In genomic region chr1:36985896-36986295, GRCm38 (mm10) we compare ENCODE assay signal across 26 mouse cellular contexts. TPM values are rescaled to one million over a fixed set of nuclear protein-coding genes. Genes with fewer than 3 reads are reported as not detected.
A peak's percentile ranks its signal among the peaks of the same experiment; 100 is the strongest.
DNase-seq lines count a peak whose midpoint lies in the region; ATAC-seq and TF ChIP-seq lines count a peak whose summit lies in the region.
"Had no signal": no experiment of that assay in that cellular context is flagged by ENCODE, and none has a peak within 500 bp of the region (broad histone marks: within the 10 kb centered on the region; RNA-seq: fewer than 3 reads in every experiment).

No protein-coding gene starts in this region.

- peak; percentile 64 for DNase-seq in heart, adult 11 months
- DNase-seq in heart, adult 9 months (ENCODE audit: low spot score in 2 of 2) = no peak
- DNase-seq in ES-E14 (ENCODE audit: low read depth, low spot score) = peak; percentile 93
- DNase-seq in WW6 (ENCODE audit: low read depth, low spot score) = peak; percentile 90
- no peak for DNase-seq in left cerebral cortex, adult 2 months (ENCODE audit: extremely low spot score in 1 of 2, low spot score in 2 of 2)
- no peak for DNase-seq in T-cell, adult 2 months (ENCODE audit: low spot score)
- DNase-seq: adrenal gland, adult 8-10 months; adrenal gland, postnatal 14 days; adrenal gland, postnatal 36 days; B cell, adult 2 months; cerebellum, adult 11-12 months; cerebellum, adult 2 months; cerebellum, adult 9-10 months; cerebellum, postnatal 10 days; cerebellum, postnatal 25 days; forebrain, postnatal 0 days had no signal

- H3K27ac ChIP-seq in ES-Bruce4 (ENCODE audit: insufficient read depth, low read length) (no peak overlapping the region; the same call in 1 of the 2 replicates), ES-E14 (ENCODE audit: insufficient read depth, low read depth, low read length, poor library complexity, severe bottlenecking) (peak overlapping the region; percentile 100)
- no peak overlapping the region for H3K27ac ChIP-seq in left cerebral cortex, adult 2 months
- H3K27ac ChIP-seq: embryonic facial prominence, embryonic 10.5 days; embryonic facial prominence, embryonic 12.5 days; forebrain, embryonic 13.5 days; forebrain, embryonic 15.5 days had no signal

- intact Hi-C loops in left cerebral cortex, adult 2 months (cut with DNase I) = no loop called here

- in situ Hi-C loops in ES-E14 (cut with MboI; ENCODE audit: low sequenced_read_pairs in 2 of 2, unreplicated experiment in 2 of 2) = no loop called here

- no peak for TF ChIP-seq CTCF in ES-Bruce4 (IDR thresholded peaks at IDR 0.05; ENCODE audit: low read depth, low read length)
- no peak for TF ChIP-seq CTCF in left cerebral cortex, adult 2 months (IDR thresholded peaks at IDR 0.05)

- no peak overlapping the region for H3K4me3 ChIP-seq in ES-Bruce4 (ENCODE audit: low read depth, low read length)
- no peak overlapping the region for H3K4me3 ChIP-seq in ES-E14 (ENCODE audit: insufficient read depth in 1 of 2, low read depth in 1 of 2, low read length in 2 of 2, poor library complexity in 1 of 2, severe bottlenecking in 1 of 2)
- no peak overlapping the region for H3K4me3 ChIP-seq in left cerebral cortex, adult 2 months
- H3K4me3 ChIP-seq: embryonic facial prominence, embryonic 10.5 days; embryonic facial prominence, embryonic 12.5 days; forebrain, embryonic 13.5 days; forebrain, embryonic 15.5 days had no signal

- H3K36me3 ChIP-seq in ES-Bruce4 (ENCODE audit: control insufficient read depth, insufficient read depth, low read length, poor library complexity, severe bottlenecking) (no peaks in the 10 kb centered on the region), ES-E14 (ENCODE audit: control insufficient read depth, insufficient read depth, low read length, poor library complexity, severe bottlenecking) (no peaks in the 10 kb centered on the region)
- H3K36me3 ChIP-seq: embryonic facial prominence, embryonic 10.5 days; embryonic facial prominence, embryonic 12.5 days; forebrain, embryonic 15.5 days had no signal

- TF ChIP-seq EP300 in ES-Bruce4 (IDR thresholded peaks at IDR 0.05; ENCODE audit: insufficient read depth, low read depth, low read length) = peak; percentile 100

- H3K4me1 ChIP-seq in ES-Bruce4 (ENCODE audit: control insufficient read depth, insufficient read depth, low read length) (peaks cover 19% of the 10 kb centered on the region), ES-E14 (ENCODE audit: control insufficient read depth in 2 of 2, insufficient read depth in 2 of 2, low read length in 2 of 2, poor library complexity in 1 of 2) (peaks cover 22 to 35% of the 10 kb centered on the region in 2 experiments)
- H3K4me1 ChIP-seq: embryonic facial prominence, embryonic 12.5 days had no signal

- H3K9me3 ChIP-seq in ES-Bruce4 (replicated peaks; ENCODE audit: control insufficient read depth, insufficient read depth, low read length, poor library complexity, severe bottlenecking) (no peaks in the 10 kb centered on the region), ES-E14 (ENCODE audit: control insufficient read depth, insufficient read depth, low read depth, low read length) (no peaks in the 10 kb centered on the region)
- H3K9me3 ChIP-seq: embryonic facial prominence, embryonic 10.5 days; embryonic facial prominence, embryonic 12.5 days; forebrain, embryonic 13.5 days; forebrain, embryonic 15.5 days had no signal

- no peaks in the 10 kb centered on the region for H3K27me3 ChIP-seq in ES-Bruce4 (ENCODE audit: control insufficient read depth, insufficient read depth, low read length, poor library complexity, severe bottlenecking)
- H3K27me3 ChIP-seq: forebrain, embryonic 13.5 days; forebrain, embryonic 15.5 days had no signal

- TF ChIP-seq POLR2A in ES-Bruce4 (IDR thresholded peaks at IDR 0.05; ENCODE audit: insufficient read depth, low read length) = no peak

- ATAC-seq in activated CD4-positive, CD25-positive, alpha-beta regulatory T cell, adult 4 months = no peak
- ATAC-seq: CD4-positive, CD25-positive, alpha-beta regulatory T cell, adult 4 months; forebrain, embryonic 13.5 days; forebrain, embryonic 15.5 days; forebrain, postnatal 0 days had no signal

- H3K9ac ChIP-seq in ES-Bruce4 (ENCODE audit: low read depth, poor library complexity, severe bottlenecking) (no peak overlapping the region), ES-E14 (ENCODE audit: insufficient read depth, low read depth, low read length, poor library complexity, severe bottlenecking) (no peak overlapping the region)
- H3K9ac ChIP-seq: embryonic facial prominence, embryonic 12.5 days; forebrain, embryonic 13.5 days; forebrain, embryonic 15.5 days; forebrain, postnatal 0 days had no signal

TF ChIP-seq in ES-E14, 5 proteins besides CTCF, POLR2A, EP300 and RAD21:
- peak; percentile 81 for TF ChIP-seq CHD2 (IDR thresholded peaks at IDR 0.05; ENCODE audit: low read depth, low read length)
- TF ChIP-seq ZNF384 (IDR thresholded peaks at IDR 0.05; ENCODE audit: low read depth, low read length) = no peak
- no peak for TF ChIP-seq HCFC1 (IDR thresholded peaks at IDR 0.05; ENCODE audit: borderline replicate concordance, insufficient read depth, low read length)
TF ChIP-seq in ES-E14: peak in this region for 1.

RNA-seq across cellular contexts. Expression of gene Vwa3b, which starts 40.5 kb away (rescaled TPM):
- polyA plus RNA-seq in ES-Bruce4 (2011; ENCODE audit: insufficient read depth, insufficient read length, low read depth, missing spikeins) = 10.8 and 12.6 TPM in 2 replicates
- total RNA-seq in ES-E14 (2012; rRNA removed) = 17.5 and 38.7 TPM in 2 replicates
- 1 to 10 TPM in 1 of 2 experiments, under 1 TPM in 1; 0.59 to 1.1 TPM for total RNA-seq in left cerebral cortex, adult 2 months (2021)
- polyA plus RNA-seq in activated CD4-positive, CD25-positive, alpha-beta regulatory T cell, adult 4 months (2017; shearing (Covaris generic)) = 1 to 10 TPM; 1.3 to 3.3 TPM
- total RNA-seq: CH12.LX, MEL had no signal
- polyA plus RNA-seq: forebrain, embryonic 11.5 days had no signal

RNA-seq across cellular contexts. Expression of gene Tmem131, which starts 42.4 kb away (rescaled TPM):
- 77.1 and 77.7 TPM in 2 replicates for polyA plus RNA-seq in ES-Bruce4 (2011; ENCODE audit: insufficient read depth, insufficient read length, low read depth, missing spikeins)
- total RNA-seq in ES-E14 (2012; rRNA removed) = 73.1 and 98.4 TPM in 2 replicates
- 10 to 100 TPM; 53.6 to 61.1 TPM for total RNA-seq in left cerebral cortex, adult 2 months (2021)
- 10 to 100 TPM; 10.3 to 11.4 TPM for polyA plus RNA-seq in activated CD4-positive, CD25-positive, alpha-beta regulatory T cell, adult 4 months (2017; shearing (Covaris generic))

Comparison
In these comparisons a context has a peak if more than half of its experiments do, and no peak if none do; other contexts are left out.
1. DNase-seq: peak in heart, adult 11 months (single experiment), ES-E14 (single experiment) and WW6 (single experiment); none in heart, adult 9 months (0 of 2), left cerebral cortex, adult 2 months (0 of 2) and T-cell, adult 2 months (single experiment).